Mouse (Mus musculus) forebrain, embryonic 16.5 days (tissue): ENCODE data around the gene Pygo2. TPM values are rescaled to one million over a fixed set of nuclear protein-coding genes. Genes with fewer than 3 reads are reported as not detected.
A peak's percentile ranks its signal among the peaks of the same experiment; 100 is the strongest.

Source experiments
- ATAC-seq: fragments of 200-750 bp; cut with Nextera tagmentation; 2 replicates; pipeline ENCODE4 v1.8.0; 2017; ENCODE audit warnings: mild to moderate bottlenecking, moderate library complexity
- H3K27ac ChIP-seq: fragments of 300-500 bp; sonication (generic); 2 replicates; pipeline ENCODE4 v1.5.1; 2014; ENCODE audit warnings: low read length, control low read depth
- H3K27me3 ChIP-seq: fragments of 300-500 bp; sonication (generic); replicated peaks from 2 replicates; pipeline ENCODE4 v1.6.1; 2014; ENCODE audit warnings: low read length; ENCODE audit not compliant: control insufficient read depth, insufficient read depth
- H3K36me3 ChIP-seq: fragments of 300-500 bp; sonication (generic); 2 replicates; pipeline ENCODE4 v1.6.1; 2014; ENCODE audit not compliant: control insufficient read depth, insufficient read depth
- H3K4me1 ChIP-seq: fragments of 300-500 bp; sonication (generic); replicated peaks from 2 replicates; pipeline ENCODE4 v1.6.1; 2014; ENCODE audit warnings: low read length; ENCODE audit not compliant: control insufficient read depth, insufficient read depth
- H3K4me2 ChIP-seq: fragments of 300-500 bp; sonication (generic); 2 replicates; pipeline ENCODE4 v1.6.1; 2014; ENCODE audit warnings: mild to moderate bottlenecking, low read length, control low read depth
- H3K4me3 ChIP-seq: fragments of 300-500 bp; sonication (generic); replicated peaks from 2 replicates; pipeline ENCODE4 v1.5.1; 2014; ENCODE audit warnings: mild to moderate bottlenecking, low read length, control low read depth
- H3K9ac ChIP-seq: fragments of 300-500 bp; sonication (generic); replicated peaks from 2 replicates; pipeline ENCODE4 v1.6.1; 2014; ENCODE audit warnings: low read depth, low read length, control low read depth
- H3K9me3 ChIP-seq: fragments of 300-500 bp; sonication (generic); 2 replicates; pipeline ENCODE4 v1.6.1; 2016; ENCODE audit warnings: low read length; ENCODE audit not compliant: control insufficient read depth
- WGBS: fragments of 180-500 bp; shearing (Covaris S2); extraction: QIAGEN DNeasy Blood & Tissue Kit; methylation state at CpG from one replicate; pipeline ENCODE4 v1.1.7; 2014; 5-methylcytosine and 5-hydroxymethylcytosine counted together
- polyA plus RNA-seq: library from polyadenylated mRNA; unstranded; fragments of >200 nt; fragmentation: Nextera tagmentation; extraction: Ambion mirVana; gene quantifications from 2 replicates; pipeline ENCODE4 v1.2.1, GENCODE M21; 2015

Pygo2 gene
- polyA plus RNA-seq, 1 experiment from 2014 or later = 40.0 TPM

- H3K4me1 ChIP-seq = peaks cover 6% of the 10 kb centered on the region
- no peaks in the 10 kb centered on the region for H3K27me3 ChIP-seq
- H3K4me2 ChIP-seq = no peak overlapping the region
- no peak overlapping the region for H3K4me3 ChIP-seq
- H3K27ac ChIP-seq = no peak overlapping the region
- 41% methylated on average over 8 of the region's 11 CpGs for WGBS
- no peaks in the 10 kb centered on the region for H3K36me3 ChIP-seq
- ATAC-seq = no peak
- no peaks in the 10 kb centered on the region for H3K9me3 ChIP-seq
- no peak overlapping the region for H3K9ac ChIP-seq
Measured at GRCm38 (mm10) chr3:89385451-89385850, 44.6 kb upstream of the Pygo2 start.

GRCm38 (mm10) chr3:89386438-89387420, 43.3 kb upstream of the Pygo2 start:
- no peak overlapping the region for H3K4me3 ChIP-seq
- peaks cover 18% of the 10 kb centered on the region for H3K4me1 ChIP-seq
- H3K36me3 ChIP-seq = no peaks in the 10 kb centered on the region
- ATAC-seq = no peak
- H3K4me2 ChIP-seq = no peak overlapping the region
- 59% methylated on average over 17 of the region's 17 CpGs for WGBS
- H3K9me3 ChIP-seq = no peaks in the 10 kb centered on the region
- no peak overlapping the region for H3K9ac ChIP-seq
- H3K27ac ChIP-seq = no peak overlapping the region
- no peaks in the 10 kb centered on the region for H3K27me3 ChIP-seq

GRCm38 (mm10) chr3:89387632-89388031, 42.4 kb upstream of the Pygo2 start:
- H3K9ac ChIP-seq = no peak overlapping the region
- WGBS = 76% methylated on average over 11 of the region's 11 CpGs
- H3K4me3 ChIP-seq = no peak overlapping the region
- no peaks in the 10 kb centered on the region for H3K36me3 ChIP-seq
- H3K4me1 ChIP-seq = peaks cover 27% of the 10 kb centered on the region
- H3K9me3 ChIP-seq = no peaks in the 10 kb centered on the region
- no peaks in the 10 kb centered on the region for H3K27me3 ChIP-seq
- H3K27ac ChIP-seq = no peak overlapping the region
- H3K4me2 ChIP-seq = no peak overlapping the region
- no peak for ATAC-seq

- Histone ChIP-seq H3K27ac (no peak overlapping the region), H3K27me3 (no peaks in the 10 kb centered on the region), H3K4me1 (peaks cover 34% of the 10 kb centered on the region), H3K4me2 (no peak overlapping the region), H3K9me3 (no peaks in the 10 kb centered on the region), H3K9ac (no peak overlapping the region), H3K4me3 (no peak overlapping the region), H3K36me3 (no peaks in the 10 kb centered on the region)
- ATAC-seq = peak; percentile 16
- 58% methylated on average over 11 of the region's 11 CpGs for WGBS
Measured at GRCm38 (mm10) chr3:89388134-89388881, 41.7 kb upstream of the Pygo2 start.

- no peaks in the 10 kb centered on the region for H3K9me3 ChIP-seq
- H3K27ac ChIP-seq = no peak overlapping the region
- ATAC-seq = peak; percentile 47
- peaks cover 42% of the 10 kb centered on the region for H3K4me1 ChIP-seq
- no peak overlapping the region for H3K4me2 ChIP-seq
- no peaks in the 10 kb centered on the region for H3K36me3 ChIP-seq
- H3K27me3 ChIP-seq = no peaks in the 10 kb centered on the region
- H3K4me3 ChIP-seq = no peak overlapping the region
- H3K9ac ChIP-seq = no peak overlapping the region
- 68% methylated on average over 6 of the region's 6 CpGs for WGBS
Measured at GRCm38 (mm10) chr3:89388901-89389740, 40.9 kb upstream of the Pygo2 start.

- WGBS = 49% methylated on average over 5 of the region's 5 CpGs
- ATAC-seq = no peak
- H3K4me1 ChIP-seq = peaks cover 52% of the 10 kb centered on the region
- no peaks in the 10 kb centered on the region for H3K36me3 ChIP-seq
- H3K9me3 ChIP-seq = no peaks in the 10 kb centered on the region
- no peak overlapping the region for H3K27ac ChIP-seq
- H3K27me3 ChIP-seq = peaks cover 7% of the 10 kb centered on the region; the same call in 1 of the 2 replicates
- no peak overlapping the region for H3K4me3 ChIP-seq
- H3K4me2 ChIP-seq = no peak overlapping the region
- no peak overlapping the region for H3K9ac ChIP-seq
Measured at GRCm38 (mm10) chr3:89390111-89390515, 39.9 kb upstream of the Pygo2 start.

- no peaks in the 10 kb centered on the region for H3K9me3 ChIP-seq
- WGBS = 6% methylated on average over 19 of the region's 19 CpGs
- H3K27ac ChIP-seq = no peak overlapping the region
- H3K4me1 ChIP-seq = peaks cover 57% of the 10 kb centered on the region
- H3K9ac ChIP-seq = peak overlapping the region; percentile 42
- H3K4me3 ChIP-seq = peak overlapping the region; percentile 40
- no peaks in the 10 kb centered on the region for H3K36me3 ChIP-seq
- H3K27me3 ChIP-seq = peaks cover 13% of the 10 kb centered on the region
- H3K4me2 ChIP-seq = peak overlapping the region; percentile 71
- no peak for ATAC-seq
Measured at GRCm38 (mm10) chr3:89390699-89391662, 39.0 kb upstream of the Pygo2 start.
